Mouse (Mus musculus): Measurements from ENCODE around the gene Agap3. TPM values are rescaled to one million over a fixed set of nuclear protein-coding genes. Genes with fewer than 3 reads are reported as not detected.

Agap3 gene
- 100 to 1,000 TPM; 488 to 490 TPM for total RNA-seq (2021)

DNA sequence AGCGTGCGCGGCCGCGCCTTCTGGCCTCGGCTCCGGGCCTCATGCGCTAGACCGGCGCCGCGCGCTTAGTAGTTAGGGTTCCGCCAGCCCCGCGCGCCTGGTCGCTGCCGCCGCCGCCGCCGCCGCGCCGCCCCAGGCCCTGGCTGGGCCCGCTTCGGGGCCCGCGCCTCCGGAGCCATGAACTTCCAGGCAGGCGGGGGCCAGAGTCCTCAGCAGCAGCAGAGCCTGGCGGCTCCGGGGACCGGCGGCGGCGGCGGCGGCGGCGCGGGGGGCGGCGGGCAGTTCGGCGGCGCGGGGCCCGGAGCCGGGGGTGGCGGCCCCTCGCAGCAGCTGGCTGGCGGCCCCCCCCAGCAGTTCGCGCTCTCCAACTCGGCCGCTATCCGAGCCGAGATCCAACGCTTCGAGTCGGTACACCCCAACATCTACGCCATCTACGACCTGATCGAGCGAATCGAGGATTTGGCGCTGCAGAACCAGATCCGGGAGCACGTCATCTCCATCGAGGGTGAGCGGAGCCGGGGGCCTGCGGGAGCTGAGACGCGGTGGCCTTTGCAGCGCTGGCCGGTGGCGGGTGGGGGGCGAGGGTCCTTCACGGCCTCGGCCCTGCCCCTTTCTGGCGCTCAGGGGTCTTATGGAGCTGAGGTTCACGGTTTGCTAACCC, at the start of gene Agap3:
TSS of gene Agap3 (plus strand) at position 148 of the 661 bp plus-strand sequence.
- intact Hi-C loops (cut with DNase I): loop anchor here (2.0 kb wide), 1 partner anchor 19 kb away; no protein-coding TSS in a partner anchor
- peak in 1 of 2 experiments; percentile 64 for DNase-seq (ENCODE audit: extremely low spot score in 1 of 2, low spot score in 2 of 2)

DNA sequence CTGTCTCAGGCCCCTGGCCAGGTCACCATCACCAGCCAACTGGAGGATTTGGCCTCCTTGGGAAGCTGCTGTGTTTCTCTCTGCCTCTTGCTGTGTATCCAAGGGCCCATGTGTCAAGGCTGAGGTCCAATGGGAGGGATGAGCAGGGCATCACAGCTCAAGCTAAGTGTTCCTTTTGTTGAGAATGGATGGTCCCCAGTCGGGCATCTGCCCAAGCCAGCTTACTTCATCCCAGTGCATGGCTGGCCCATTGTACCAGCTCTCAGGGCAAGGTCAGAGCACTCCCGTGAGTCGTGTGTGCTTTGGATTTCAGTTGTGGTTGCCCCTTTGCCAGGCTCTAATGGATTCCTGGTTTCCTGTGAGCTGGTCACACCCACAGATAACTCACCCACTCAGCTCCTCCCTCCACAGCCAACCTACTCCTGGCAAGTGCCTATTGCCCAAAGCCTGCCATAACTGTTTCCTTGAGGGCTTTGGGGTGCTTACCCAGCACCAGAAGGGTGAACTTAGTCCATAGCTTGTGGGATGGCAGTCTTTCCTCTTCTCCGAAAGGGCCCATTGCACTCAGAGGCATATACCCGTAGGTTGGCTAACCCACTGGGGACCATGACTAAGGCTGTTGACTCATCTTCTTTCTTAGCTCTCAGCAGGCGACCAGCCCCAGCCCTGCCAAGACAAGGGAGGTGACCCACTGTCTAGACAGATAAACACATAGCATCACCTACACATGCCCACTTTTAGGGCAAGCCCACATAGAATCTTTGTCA, 47.2 kb upstream of the Agap3 start:
- DNase-seq (ENCODE audit: extremely low spot score in 1 of 2, low spot score in 2 of 2): no peak
- intact Hi-C loops (cut with DNase I): no loop called here

DNA sequence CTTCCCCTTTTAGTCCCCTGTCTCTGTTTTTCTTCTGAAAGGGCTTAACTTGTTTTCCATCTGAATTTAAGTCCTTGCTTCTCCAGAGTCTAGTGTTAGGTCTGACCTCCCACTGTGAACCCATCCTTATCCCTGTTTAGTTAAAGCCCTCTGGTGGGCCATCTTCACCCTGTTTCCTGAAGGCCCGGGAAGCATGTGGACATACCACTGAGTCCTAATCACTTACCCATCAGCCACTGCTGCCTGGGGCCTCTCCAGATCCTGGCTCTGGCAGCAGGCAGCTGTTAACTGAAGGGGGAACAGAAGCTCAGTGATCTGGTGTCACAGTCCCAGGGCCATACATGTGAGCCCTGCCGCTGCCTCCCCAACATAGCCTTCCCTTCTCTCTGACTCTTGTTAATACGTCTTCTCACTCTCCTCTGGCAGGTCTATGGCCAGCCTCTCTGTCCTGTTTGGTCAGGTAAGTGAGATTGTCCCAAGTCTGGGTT, 46.5 kb upstream of the Agap3 start:
- intact Hi-C loops (cut with DNase I): no loop called here
- no peak for DNase-seq (ENCODE audit: extremely low spot score in 1 of 2, low spot score in 2 of 2)

DNA sequence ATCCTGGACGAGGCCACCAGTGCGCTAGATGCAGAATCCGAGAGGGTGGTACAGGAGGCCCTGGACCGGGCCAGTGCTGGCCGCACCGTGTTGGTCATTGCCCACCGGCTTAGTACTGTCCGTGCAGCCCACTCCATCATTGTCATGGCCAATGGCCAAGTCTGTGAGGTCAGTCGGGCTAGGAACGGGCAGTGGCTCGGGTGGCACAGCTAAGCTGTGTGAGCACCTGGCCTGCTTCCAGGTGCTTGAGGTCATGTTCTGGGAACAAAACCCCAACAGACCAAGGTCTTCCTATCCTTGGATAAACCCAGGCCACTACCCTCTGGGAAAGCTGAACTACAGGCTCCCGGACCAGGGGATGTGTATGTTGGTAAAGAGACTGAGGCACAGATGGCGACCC, 43.3 kb upstream of the Agap3 start:
- DNase-seq (ENCODE audit: extremely low spot score in 1 of 2, low spot score in 2 of 2): peak in 1 of 2 experiments; percentile 34
- intact Hi-C loops (cut with DNase I): no loop called here

DNA sequence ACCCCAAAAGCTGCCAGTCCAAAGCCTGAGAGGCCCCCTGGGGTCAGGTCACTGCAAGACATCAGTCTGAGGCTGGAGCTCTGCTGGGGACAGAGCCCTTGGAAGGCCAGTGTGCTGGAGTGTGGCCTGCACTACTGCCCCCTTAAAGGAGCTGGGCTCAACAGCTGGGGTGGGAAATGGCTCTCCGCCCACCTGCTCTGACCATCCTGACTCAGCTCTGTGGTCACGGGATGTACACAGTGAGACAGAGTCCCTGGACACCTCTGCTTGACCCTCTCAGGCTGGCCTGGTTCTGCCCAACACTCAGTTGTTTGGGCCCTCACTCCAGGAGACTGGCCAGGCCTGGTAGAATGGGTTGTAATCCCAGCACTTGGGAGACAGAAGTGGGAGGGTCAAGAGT, 42.5 kb upstream of the Agap3 start:
- intact Hi-C loops (cut with DNase I): no loop called here
- DNase-seq (ENCODE audit: extremely low spot score in 1 of 2, low spot score in 2 of 2): peak in 1 of 2 experiments; percentile 26

DNA sequence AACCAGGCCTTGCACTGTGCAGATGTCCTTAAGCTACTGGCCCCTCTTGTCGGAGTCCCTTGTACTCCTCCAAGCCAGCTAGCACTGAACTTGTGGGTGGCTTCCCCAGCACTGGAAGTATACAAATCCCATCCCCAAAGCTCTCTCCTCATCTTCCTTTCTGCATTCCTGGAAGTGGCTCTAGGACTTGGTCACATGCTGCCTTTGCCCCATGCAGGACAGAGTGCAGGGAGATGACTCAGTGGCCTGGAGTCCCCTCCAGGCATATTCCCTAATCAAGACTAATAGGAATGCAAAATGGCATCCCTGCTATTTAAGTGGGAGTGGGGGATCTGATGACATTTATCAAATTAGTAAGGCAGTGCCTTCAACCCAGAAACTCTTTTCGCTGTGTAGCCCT, 39.9 kb upstream of the Agap3 start:
- DNase-seq (ENCODE audit: extremely low spot score in 1 of 2, low spot score in 2 of 2): no peak
- intact Hi-C loops (cut with DNase I): no loop called here

DNA sequence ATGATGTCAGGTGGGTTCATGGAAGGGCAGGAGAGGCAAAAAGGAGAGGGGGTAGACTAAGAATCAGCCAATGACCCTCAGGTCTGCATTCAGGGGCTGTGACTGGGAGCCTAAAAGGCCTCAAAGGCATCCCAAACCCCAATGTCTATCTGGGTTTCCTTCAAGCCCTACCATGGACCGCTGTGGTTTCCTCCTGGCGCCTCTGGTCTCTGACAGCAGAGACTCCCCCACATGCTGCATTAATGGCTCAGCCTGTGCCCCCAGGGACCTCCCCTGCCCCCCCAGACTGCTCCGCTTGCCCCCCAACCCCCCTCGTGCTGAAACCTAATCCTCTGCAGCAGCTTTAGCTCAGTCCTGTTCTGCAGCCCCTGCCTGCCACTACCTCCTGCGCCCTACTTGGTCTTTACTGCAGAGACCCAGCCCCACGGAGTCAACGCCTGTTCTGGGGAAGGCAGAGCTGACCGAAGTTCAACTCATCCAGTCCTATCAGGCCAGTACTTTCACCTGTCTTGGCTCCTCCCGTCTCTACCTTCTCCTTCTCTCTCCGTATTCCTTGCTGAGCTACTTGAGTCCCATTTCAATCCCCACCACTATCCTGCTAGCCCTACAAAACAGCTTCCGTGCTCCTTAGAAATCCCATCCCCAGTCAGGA, 38.8 kb upstream of the Agap3 start, which contains the start of gene Asic3:
TSS of gene Asic3 (plus strand) at position 351 of the 652 bp plus-strand sequence.
- intact Hi-C loops (cut with DNase I): no loop called here
- DNase-seq (ENCODE audit: extremely low spot score in 1 of 2, low spot score in 2 of 2): no peak

DNA sequence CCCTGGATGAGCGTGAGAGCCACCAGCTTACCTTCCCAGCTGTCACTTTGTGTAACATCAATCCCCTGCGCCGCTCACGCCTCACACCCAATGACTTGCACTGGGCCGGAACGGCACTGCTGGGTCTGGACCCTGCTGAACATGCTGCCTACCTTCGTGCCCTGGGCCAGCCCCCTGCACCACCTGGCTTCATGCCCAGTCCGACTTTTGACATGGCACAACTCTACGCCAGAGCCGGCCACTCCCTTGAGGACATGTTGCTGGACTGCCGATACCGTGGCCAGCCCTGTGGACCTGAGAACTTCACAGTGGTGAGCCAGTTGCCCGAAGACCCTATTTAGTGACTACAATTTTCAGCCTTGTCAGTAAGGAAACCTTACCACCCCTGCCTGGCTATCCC, 38.0 kb upstream of the Agap3 start:
- no peak for DNase-seq (ENCODE audit: extremely low spot score in 1 of 2, low spot score in 2 of 2)
- intact Hi-C loops (cut with DNase I): no loop called here

DNA sequence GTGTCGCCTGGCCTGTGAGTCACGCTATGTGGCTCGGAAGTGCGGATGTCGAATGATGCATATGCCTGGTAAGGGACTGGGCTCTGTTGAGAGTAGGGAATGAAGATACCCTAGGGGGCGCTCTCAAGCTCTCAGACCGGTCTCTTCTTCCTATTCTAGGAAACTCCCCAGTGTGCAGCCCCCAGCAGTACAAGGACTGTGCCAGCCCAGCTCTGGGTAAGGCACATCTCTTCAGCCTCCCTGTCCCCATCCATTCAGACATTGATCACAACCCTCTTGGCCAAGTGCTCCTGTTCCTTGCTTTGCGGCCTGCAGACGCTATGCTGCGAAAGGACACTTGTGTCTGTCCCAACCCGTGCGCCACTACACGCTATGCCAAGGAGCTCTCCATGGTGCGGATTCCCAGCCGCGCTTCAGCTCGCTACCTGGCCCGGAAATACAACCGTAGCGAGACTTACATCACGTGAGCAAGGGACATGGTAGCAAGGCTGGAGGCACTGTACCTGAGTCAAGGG, 35.7 kb upstream of the Agap3 start:
- DNase-seq (ENCODE audit: extremely low spot score in 1 of 2, low spot score in 2 of 2): peak; percentile 50 to 74
- intact Hi-C loops (cut with DNase I): no loop called here

DNA sequence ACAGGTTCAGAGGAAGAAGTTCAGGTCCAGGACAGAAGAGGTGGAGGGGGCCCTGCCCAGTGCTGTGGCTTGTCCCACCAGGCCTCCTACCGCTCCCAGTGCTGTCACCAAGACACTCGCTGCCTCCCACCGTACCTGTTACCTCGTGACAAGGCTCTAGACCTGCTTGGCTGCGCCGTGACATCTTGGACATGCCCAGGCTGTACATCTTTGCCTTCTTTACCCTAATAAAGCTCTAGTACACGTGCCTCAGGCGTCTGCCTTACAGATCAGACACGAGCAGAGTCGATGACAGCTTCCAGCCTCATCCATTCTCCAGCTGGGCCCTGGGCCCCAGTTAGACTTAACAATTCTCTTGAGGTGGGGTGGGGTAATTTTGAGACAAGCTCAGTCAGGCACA, 34.4 kb upstream of the Agap3 start:
- intact Hi-C loops (cut with DNase I): no loop called here
- no peak for DNase-seq (ENCODE audit: extremely low spot score in 1 of 2, low spot score in 2 of 2)

DNA sequence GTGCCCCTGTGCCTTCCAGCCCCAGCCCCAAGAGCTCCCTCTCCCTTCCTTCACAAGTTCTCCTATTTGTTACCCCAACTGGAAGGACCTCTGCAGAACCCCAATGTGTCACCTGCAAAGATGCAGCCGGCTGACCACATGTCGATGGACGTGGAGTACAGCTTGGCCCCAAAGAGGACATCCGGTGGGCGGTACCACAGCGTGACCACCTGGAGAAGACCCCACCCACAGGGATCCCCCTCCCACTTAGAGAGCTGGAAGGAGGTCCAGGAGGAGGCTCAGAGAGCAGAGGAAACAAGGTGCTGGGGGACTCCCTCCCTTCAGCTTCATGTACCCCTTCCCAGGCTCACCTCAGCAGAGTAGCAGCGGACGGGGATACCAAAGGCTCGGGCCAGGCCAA, 31.6 kb upstream of the Agap3 start:
- intact Hi-C loops (cut with DNase I): loop anchor here (5.0 kb wide), 1 partner anchor 57 kb away; no protein-coding TSS in a partner anchor
- no peak for DNase-seq (ENCODE audit: extremely low spot score in 1 of 2, low spot score in 2 of 2)

DNA sequence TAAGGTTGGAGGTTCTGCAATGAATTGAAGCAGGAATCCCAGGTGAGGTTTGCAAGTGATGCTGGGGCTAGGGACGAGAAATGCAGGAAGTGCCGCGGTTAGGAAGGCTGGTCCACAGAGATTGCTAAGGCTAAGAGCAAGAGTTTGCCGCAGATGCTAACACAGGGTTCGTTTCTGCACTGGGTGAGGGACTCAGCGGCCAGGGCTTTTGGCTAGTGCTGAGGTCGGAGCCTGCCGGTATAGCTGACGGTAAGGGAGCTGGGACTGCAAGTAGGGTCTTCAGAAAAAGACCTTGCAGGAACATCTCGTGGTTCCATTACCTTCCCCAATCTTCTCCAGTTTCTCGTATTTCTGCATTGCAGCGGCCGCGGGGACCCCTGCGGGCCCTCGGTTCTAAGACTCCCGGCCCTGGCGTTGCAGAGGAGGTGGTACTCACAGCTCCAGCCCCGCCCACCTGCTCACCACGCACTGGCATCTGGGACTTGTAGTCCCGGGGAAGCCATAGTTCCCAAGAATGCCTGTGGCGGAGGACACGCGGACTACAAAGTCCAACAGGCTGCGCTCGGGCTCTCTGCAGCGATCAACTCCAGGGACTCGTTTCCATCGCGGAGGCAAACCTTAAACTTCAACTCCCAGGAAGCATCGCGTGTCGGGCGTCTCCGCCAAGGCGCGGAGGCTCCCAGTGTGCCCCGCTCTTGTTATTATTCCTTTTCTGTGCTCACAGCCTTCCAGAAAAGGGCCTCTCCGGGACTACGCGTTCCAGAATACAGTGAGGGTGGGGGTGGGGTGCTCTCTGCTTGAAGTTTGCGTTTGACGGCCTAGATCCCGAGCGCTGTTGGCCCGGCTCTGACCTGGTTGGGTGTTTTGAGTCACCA, 28.6 kb upstream of the Agap3 start, which contains the start of the genes Cdk5 and Slc4a2:
TSS of gene Cdk5 (minus strand) at position 402 of the 875 bp plus-strand sequence.
TSS of gene Slc4a2 (plus strand) at position 709 of the 875 bp plus-strand sequence.
- peak; percentile 99 for DNase-seq (ENCODE audit: extremely low spot score in 1 of 2, low spot score in 2 of 2)

DNA sequence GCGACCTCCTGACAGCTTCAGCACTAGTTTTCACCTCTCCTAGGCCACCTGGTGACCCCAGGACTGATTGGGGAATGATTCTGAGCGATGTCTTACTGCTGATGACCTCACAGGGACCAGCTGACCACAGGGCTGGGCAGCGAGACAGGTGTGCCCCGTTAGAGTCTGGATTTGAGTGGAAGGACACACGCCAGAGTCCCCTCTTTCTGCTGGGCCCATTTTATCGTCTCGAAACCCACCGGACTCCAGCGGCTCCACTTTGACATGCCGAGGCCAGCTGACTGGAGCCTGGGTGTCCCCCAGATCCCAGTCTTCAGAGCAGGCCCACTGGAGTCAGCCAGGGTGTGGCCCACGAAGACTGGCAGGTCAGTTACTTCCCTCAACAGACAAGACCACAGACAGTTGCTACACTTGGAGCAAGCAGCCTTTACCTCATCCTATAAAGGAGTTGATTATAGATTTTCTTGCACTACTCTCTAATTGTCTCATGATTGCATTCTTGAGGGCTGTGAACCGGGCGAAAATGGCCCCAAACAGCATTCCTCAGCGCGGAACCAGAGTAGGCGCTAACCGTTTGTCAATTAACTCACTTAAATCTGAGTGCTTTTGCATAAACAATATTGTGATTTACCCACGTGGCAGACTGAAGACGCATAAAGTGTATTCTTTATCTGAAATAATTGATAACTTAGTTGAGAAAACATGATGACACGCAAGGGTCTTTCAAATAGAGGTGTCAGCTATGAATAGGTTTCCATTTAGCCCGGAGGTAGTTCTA, 27.8 kb upstream of the Agap3 start:
- DNase-seq (ENCODE audit: extremely low spot score in 1 of 2, low spot score in 2 of 2): no peak
- intact Hi-C loops (cut with DNase I): loop anchor here (2.0 to 5.0 kb wide), 2 partner anchors 21 to 53 kb away; partner anchors contain the start of gene Fastk

More for the DNA sequence above, 28.6 kb upstream of the Agap3 start, which contains the start of the genes Cdk5 and Slc4a2:
- intact Hi-C loops (cut with DNase I): loop anchor here (2.0 to 5.0 kb wide), 2 partner anchors 21 to 54 kb away; partner anchors contain the start of gene Fastk

DNA sequence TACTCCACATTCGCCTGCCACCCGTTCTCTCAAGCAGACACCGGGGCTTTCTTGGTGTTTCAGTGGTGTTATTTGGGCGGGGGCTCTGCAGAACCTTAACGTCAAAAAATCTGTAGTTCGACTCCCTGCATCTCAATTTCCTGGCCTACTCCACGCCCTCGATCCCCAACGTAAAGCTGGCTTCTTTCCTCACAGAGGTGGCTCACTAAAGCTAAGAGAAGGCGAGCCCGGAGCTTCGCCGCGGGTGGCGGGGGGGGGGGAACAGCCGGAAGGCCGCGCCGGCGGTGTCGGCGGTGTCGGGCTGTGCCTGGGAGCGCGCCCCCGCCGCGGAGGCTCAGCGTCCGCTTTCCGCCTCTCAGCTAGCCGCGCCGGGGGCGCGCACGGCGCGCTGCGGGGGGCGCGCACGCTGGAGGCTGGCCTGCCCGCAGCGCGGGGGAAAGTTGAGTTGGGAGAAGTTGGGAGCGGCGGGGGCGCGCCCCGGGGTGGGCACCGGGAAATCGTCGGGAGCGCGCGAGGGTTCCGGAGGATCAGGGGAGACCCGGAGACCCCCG, 27.0 kb upstream of the Agap3 start:
- peak; percentile 44 to 92 for DNase-seq (ENCODE audit: extremely low spot score in 1 of 2, low spot score in 2 of 2)
- intact Hi-C loops (cut with DNase I): loop anchor here (2.0 to 5.0 kb wide), 2 partner anchors 20 to 52 kb away; partner anchors contain the start of gene Fastk

DNA sequence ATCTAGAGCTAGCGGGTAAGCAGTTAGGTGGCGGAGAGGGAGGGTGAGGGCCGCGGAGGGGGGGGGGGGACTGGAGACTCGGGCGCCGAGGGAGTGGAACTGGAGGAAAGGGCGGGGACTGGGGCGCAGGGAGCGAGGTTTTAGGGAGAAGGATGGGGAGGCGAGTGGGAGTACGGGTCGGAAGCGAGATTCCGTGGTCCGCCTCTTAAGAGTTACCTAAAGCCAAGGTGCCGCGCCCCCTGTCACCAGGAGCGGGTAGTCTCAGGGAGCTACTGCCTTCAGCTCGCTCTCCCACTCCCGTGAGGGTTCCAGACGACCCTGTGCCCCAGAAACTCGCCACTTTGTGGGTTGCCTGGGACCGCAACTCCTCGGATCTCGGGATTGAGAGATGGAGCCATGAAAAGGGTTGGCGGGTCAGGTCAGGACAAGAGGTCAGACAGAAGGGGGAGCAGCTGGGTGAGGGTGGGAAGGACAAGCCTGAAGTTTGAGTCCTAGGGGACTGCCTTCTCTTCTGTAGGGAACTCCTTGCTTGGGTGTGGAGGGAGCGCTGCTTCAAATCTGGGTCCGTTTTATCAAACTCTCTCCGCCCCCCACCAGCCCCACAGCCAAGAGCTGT, 26.4 kb upstream of the Agap3 start:
- intact Hi-C loops (cut with DNase I): loop anchor here (2.0 kb wide), 1 partner anchor 19 kb away; the partner anchor contains the start of gene Fastk
- peak in 1 of 2 experiments; percentile 46 for DNase-seq (ENCODE audit: extremely low spot score in 1 of 2, low spot score in 2 of 2)

DNA sequence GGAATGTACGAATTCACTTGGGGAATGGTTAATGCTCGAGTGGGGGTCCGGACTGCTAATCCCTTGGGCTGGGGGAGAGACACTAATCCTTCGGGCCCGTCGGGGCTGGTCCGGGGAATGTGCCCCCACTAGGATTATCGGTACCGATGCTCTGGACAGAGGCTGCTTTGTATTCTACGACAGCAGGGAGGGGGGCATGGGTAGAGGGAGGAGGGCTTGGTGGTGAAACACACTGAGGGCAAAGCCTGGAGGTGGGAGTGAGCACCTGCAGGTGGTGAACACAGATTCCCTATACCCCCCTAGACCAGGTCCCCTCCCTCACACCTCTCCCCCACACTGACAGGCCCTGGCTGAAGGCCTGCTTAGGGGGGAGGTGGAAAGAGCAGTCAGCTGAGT, 25.9 kb upstream of the Agap3 start:
- intact Hi-C loops (cut with DNase I): no loop called here
- DNase-seq (ENCODE audit: extremely low spot score in 1 of 2, low spot score in 2 of 2): peak in 1 of 2 experiments; percentile 31

Data from left cerebral cortex, postnatal 10 days (tissue).